Mouse (Mus musculus) midbrain, postnatal 0 days (tissue): ENCODE data around the gene Gm11213. TPM values are rescaled to one million over a fixed set of nuclear protein-coding genes. Genes with fewer than 3 reads are reported as not detected.
A peak's percentile ranks its signal among the peaks of the same experiment; 100 is the strongest.

Source experiments
- ATAC-seq: fragments of 200-750 bp; cut with Nextera tagmentation; 2 replicates; pipeline ENCODE4 v1.8.0; 2017; ENCODE audit warnings: moderate number of reproducible peaks, mild to moderate bottlenecking, moderate TSS enrichment, moderate library complexity; ENCODE audit not compliant: low FRiP score
- DNase-seq: peaks from one replicate; pipeline ENCODE4 v3.0.0-alpha.2; 2015; ENCODE audit warnings: low spot score
- H3K27ac ChIP-seq: fragments of 300-500 bp; sonication (generic); 2 replicates; pipeline ENCODE4 v1.5.1; 2014; ENCODE audit warnings: low read depth, mild to moderate bottlenecking, low read length, mixed read lengths
- H3K27me3 ChIP-seq: fragments of 300-500 bp; sonication (generic); 2 replicates; pipeline ENCODE4 v1.6.1; 2014; ENCODE audit warnings: low read length, control low read depth, mixed read lengths; ENCODE audit not compliant: insufficient read depth
- H3K36me3 ChIP-seq: fragments of 300-500 bp; sonication (generic); 2 replicates; pipeline ENCODE4 v1.6.1; 2014; ENCODE audit warnings: low read length, control low read depth, mixed read lengths; ENCODE audit not compliant: insufficient read depth
- H3K4me1 ChIP-seq: fragments of 300-500 bp; sonication (generic); 2 replicates; pipeline ENCODE4 v1.6.1; 2014; ENCODE audit warnings: mild to moderate bottlenecking, control low read depth, antibody characterized with exemption, low read length, mixed read lengths; ENCODE audit not compliant: insufficient read depth
- H3K4me2 ChIP-seq: fragments of 300-500 bp; sonication (generic); 2 replicates; pipeline ENCODE4 v1.6.1; 2014; ENCODE audit warnings: low read depth, mild to moderate bottlenecking, low read length, mixed read lengths; ENCODE audit not compliant: poor library complexity, severe bottlenecking
- H3K4me3 ChIP-seq: fragments of 300-500 bp; sonication (generic); 2 replicates; pipeline ENCODE4 v1.5.1; 2014; ENCODE audit warnings: low read depth, mild to moderate bottlenecking, low read length, moderate library complexity
- H3K9ac ChIP-seq: fragments of 300-500 bp; sonication (generic); replicated peaks from 2 replicates; pipeline ENCODE4 v1.6.1; 2014; ENCODE audit warnings: mild to moderate bottlenecking, low read length, moderate library complexity, mixed read lengths; ENCODE audit not compliant: poor library complexity, severe bottlenecking
- H3K9me3 ChIP-seq: fragments of 300-500 bp; sonication (generic); 2 replicates; pipeline ENCODE4 v1.6.1; 2016; ENCODE audit warnings: low read length, control low read depth
- CTCF ChIP-seq: IDR thresholded peaks from 2 replicates; pipeline ENCODE4 v1.5.1; 2016; ENCODE audit warnings: antibody characterized with exemption, mild to moderate bottlenecking
- WGBS: fragments of 180-500 bp; shearing (Covaris S2); extraction: QIAGEN DNeasy Blood & Tissue Kit; methylation state at CpG from one replicate; pipeline ENCODE4 v1.1.7; 2014; 5-methylcytosine and 5-hydroxymethylcytosine counted together
- polyA plus RNA-seq: library from polyadenylated mRNA; unstranded; fragments of >200 nt; fragmentation: Nextera tagmentation; extraction: Ambion mirVana; gene quantifications from 2 replicates; pipeline ENCODE4 v1.2.1, GENCODE M21; 2015
- total RNA-seq: library from RNA; depleted of rRNA; stranded (reverse); fragments of >200 nt; gene quantifications from 2 replicates; pipeline ENCODE4 v1.2.3, GENCODE M21; 2014

Gm11213 gene
- total and polyA plus RNA-seq, 2 experiments from 2014 or later, result not detected

DNA sequence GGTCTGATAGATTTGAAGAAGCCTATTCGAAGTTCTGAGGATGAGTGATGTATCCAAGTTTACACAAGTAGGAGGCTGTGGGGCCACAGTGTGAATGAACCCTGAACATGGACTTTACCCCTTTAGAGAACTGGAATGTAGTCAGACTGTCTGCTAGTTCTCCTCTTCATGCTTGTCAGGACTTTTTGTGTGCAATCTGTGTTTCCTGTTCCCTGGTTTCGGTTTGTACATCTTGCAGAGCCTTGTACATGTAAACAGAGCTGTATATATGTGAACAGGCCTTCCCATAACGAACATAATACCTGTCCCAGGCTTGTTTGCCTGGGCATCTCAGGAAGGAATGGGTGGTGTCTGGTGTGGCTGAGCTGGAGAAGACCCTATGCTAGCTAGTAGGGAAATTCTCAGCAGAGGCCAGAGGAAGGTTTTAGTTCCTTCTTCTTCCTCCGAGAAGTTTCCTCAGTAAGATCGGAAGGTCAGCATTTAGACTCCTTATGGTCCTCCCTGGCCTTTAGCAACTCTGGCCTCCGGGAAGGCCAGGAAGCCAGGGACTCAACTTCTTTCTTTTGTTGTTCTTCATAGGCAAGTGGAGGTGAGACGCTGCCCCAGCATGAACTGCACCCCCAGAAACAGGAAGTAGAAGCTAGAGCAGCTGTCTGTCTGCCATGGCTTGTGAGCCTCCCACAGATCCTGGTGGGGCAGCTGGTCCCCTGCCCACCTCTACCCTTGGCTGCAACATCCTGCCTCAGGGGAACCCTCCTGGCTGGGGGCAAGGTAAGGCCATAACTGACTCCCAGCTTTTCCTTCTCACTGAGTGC is 43.0 kb downstream of the Gm11213 start:
- H3K27ac ChIP-seq, result no peak overlapping the region
- DNase-seq (no peak), ATAC-seq (no peak)
- H3K27me3 ChIP-seq, result no peaks in the 10 kb centered on the region
- H3K4me3 ChIP-seq, result no peak overlapping the region
- no peak overlapping the region for H3K9ac ChIP-seq
- 0 out of 2 replicates have a peak, but pooled peaks cover 7% of the 10 kb centered on the region for H3K4me1 ChIP-seq
- no peak overlapping the region for H3K4me2 ChIP-seq
- WGBS, result 83% methylated on average over 7 of the region's 7 CpGs
- no peaks in the 10 kb centered on the region for H3K9me3 ChIP-seq
- no peaks in the 10 kb centered on the region for H3K36me3 ChIP-seq
- no peak for TF ChIP-seq CTCF

DNA sequence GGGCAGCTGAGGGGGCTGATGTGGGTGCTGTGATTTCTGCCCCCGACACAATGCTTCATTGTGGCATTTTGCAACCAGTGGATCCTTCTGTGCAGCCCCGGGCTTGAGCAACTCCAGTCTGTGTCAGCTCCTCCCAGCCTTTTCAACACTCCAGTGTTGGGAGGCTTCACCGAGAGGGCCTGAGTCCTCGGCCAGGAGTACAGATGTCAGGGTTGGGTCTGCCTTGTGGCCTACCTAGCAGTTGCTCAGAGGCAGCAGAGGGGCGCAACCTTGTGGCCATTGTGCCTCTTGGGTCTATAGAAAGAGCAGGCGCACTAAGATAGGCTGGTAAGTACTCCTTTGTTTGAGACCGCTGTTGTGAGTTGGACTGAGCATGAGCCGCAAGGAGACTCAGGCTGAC is 45.0 kb downstream of the Gm11213 start:
- Histone ChIP-seq H3K4me1 (0 out of 2 replicates have a peak, but pooled peaks cover 7% of the 10 kb centered on the region), H3K4me2 (no peak overlapping the region), H3K9me3 (no peaks in the 10 kb centered on the region), H3K27me3 (no peaks in the 10 kb centered on the region), H3K4me3 (no peak overlapping the region), H3K27ac (no peak overlapping the region), H3K9ac (no peak overlapping the region), H3K36me3 (no peaks in the 10 kb centered on the region)
- 58% methylated on average over 8 of the region's 8 CpGs for WGBS
- no peak for TF ChIP-seq CTCF
- no peak for DNase-seq
- no peak for ATAC-seq

DNA sequence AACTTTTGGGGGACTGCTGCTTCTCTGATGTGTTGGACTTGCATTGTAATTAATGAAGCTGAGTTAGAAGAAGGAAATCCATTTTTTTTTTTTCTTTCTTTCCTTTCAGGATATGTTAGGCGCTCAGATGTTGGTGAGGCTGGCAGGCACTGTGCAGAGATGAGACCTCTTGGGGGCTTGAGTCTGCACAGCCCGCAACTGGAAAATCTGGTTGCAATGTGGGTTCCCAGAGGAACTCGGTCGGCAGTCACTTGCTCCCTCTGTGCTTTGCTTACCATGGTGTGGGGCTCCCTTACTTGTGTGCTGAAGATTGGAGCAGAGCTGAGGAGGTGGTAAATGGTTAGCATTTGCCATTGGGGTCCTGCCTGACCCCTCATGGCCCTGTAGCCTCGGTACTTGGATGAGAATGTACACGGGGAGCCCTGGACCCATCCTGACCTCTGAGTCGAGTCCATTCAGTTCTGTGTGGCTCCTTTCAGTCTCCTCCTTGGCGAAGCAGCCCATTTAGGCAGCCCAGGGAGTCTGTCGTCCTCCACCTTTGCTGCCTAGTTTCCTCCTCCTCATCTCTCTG is 45.8 kb downstream of the Gm11213 start:
- 0 out of 2 replicates have a peak, but pooled peaks cover 7% of the 10 kb centered on the region for H3K4me1 ChIP-seq
- H3K9me3 ChIP-seq, result no peaks in the 10 kb centered on the region
- WGBS, result 36% methylated on average over 9 of the region's 9 CpGs
- H3K27ac ChIP-seq, result no peak overlapping the region
- no peaks in the 10 kb centered on the region for H3K36me3 ChIP-seq
- H3K4me3 ChIP-seq, result peak overlapping the region; percentile 61
- ATAC-seq, result no peak
- H3K27me3 ChIP-seq, result no peaks in the 10 kb centered on the region
- H3K4me2 ChIP-seq, result peak overlapping the region; percentile 94
- TF ChIP-seq CTCF, result no peak
- DNase-seq, result no peak
- peak overlapping the region; percentile 69 for H3K9ac ChIP-seq

DNA sequence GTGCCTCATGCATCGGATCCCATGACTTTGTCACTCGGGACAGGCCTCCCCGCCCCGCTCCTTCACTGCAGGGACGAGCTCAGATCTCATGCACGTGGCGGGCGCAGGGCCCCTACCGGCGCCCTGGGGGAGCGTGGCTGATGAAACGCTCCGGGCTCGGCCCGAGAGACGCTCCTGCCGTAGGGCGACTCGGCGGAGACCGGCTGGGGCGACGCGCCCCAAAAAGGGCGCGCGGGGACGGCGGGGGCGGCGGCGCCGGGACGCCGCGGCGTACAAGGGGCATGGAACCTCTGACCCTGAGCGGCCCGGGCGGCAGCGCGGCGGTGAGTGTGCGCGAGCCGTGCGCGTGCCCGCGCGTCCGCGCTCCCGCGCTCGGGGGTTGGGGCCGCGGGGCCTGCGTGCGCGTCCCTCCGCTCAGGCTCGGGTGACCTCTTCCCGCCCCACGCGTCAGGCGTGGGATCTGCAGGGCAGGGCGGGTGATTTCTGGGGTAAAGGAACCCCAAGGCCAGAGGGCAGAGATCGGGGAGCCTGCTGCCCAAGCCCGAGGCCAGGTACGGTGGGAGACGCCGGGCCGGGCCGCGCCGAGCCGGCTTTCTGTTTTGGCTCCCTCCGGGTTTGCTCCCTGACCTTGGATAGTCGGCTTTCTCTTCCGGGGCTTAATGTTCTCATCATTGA is 46.5 kb downstream of the Gm11213 start, which contains the start of gene Tmem268:
Gene Tmem268 (plus strand): TSS at position 375 of the 675 bp plus-strand sequence.
- peak within 1 kb of the TSS; percentile 94 for H3K4me2 ChIP-seq
- H3K4me3 ChIP-seq, result peak within 1 kb of the TSS; percentile 61
- no peaks in the 10 kb centered on the region for H3K36me3 ChIP-seq
- peak within 1 kb of the TSS; percentile 69 for H3K9ac ChIP-seq
- 0 out of 2 replicates have a peak, but pooled peaks cover 7% of the 10 kb centered on the region for H3K4me1 ChIP-seq
- DNase-seq (peak; percentile 54), ATAC-seq (peak; percentile 87)
- TF ChIP-seq CTCF, result peak; percentile 37
- H3K27ac ChIP-seq, result peak within 1 kb of the TSS; percentile 26; the same call in 1 of the 2 replicates
- H3K27me3 ChIP-seq, result no peaks in the 10 kb centered on the region
- H3K9me3 ChIP-seq, result no peaks in the 10 kb centered on the region
- under 1% methylated on average over 66 of the region's 81 CpGs for WGBS

DNA sequence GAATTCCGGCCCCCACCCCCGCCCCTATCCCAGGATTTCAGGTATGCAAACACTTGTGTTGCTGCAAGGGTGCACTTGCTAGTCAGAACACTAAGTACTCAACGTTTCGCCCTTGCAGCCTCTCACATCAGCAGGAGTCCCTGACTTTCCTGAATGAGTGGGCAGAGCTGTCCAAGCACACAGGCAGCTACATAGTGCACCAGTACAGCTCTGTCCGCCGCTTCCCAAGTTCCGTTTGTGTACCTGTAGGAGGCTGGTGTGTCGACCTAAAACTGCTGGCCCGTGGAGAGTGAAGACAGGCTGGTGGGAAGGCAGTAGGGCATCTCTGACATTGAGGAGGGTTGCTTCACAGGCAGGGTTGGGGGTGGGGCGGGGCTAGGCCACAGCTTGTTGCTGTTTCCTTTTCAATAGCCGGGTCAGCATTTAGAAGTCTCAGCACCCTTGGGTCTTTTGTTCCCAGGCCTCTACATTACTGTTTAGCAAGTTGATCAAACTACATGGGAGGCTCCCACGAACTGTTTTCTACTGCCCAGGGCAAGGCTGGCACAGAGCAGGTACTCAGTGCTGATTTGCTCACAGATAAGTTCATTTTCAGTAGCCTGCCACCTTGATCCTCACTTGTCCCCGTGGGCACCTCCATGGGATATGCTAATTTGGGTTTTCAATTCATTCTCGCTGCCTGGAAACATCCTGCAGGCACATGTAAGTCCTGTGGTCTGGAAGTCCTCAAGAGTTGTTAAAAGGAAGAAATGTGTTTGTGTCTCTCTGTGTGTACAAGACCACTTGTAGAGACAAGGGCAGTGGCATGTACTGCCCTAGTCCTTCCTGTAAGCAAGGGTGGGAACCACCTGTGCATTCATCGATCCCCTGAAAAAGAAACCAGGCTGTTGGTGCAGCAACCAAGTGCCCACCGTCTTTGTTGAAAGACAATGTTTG is 47.7 kb downstream of the Gm11213 start:
- H3K36me3 ChIP-seq, result peaks cover under 1% of the 10 kb centered on the region; the same call in 1 of the 2 replicates
- ATAC-seq (no peak), DNase-seq (no peak)
- 0 out of 2 replicates have a peak, but pooled peaks cover 7% of the 10 kb centered on the region for H3K4me1 ChIP-seq
- H3K27ac ChIP-seq, result no peak overlapping the region
- WGBS, result 24% methylated on average over 16 of the region's 16 CpGs
- no peak overlapping the region for H3K4me3 ChIP-seq
- H3K27me3 ChIP-seq, result no peaks in the 10 kb centered on the region
- TF ChIP-seq CTCF, result no peak
- no peak overlapping the region for H3K9ac ChIP-seq
- no peaks in the 10 kb centered on the region for H3K9me3 ChIP-seq
- peak overlapping the region; percentile 94; the same call in 1 of the 2 replicates for H3K4me2 ChIP-seq
